8 mouse cellular contexts compared by ENCODE assay signal in the genomic region with DNA sequence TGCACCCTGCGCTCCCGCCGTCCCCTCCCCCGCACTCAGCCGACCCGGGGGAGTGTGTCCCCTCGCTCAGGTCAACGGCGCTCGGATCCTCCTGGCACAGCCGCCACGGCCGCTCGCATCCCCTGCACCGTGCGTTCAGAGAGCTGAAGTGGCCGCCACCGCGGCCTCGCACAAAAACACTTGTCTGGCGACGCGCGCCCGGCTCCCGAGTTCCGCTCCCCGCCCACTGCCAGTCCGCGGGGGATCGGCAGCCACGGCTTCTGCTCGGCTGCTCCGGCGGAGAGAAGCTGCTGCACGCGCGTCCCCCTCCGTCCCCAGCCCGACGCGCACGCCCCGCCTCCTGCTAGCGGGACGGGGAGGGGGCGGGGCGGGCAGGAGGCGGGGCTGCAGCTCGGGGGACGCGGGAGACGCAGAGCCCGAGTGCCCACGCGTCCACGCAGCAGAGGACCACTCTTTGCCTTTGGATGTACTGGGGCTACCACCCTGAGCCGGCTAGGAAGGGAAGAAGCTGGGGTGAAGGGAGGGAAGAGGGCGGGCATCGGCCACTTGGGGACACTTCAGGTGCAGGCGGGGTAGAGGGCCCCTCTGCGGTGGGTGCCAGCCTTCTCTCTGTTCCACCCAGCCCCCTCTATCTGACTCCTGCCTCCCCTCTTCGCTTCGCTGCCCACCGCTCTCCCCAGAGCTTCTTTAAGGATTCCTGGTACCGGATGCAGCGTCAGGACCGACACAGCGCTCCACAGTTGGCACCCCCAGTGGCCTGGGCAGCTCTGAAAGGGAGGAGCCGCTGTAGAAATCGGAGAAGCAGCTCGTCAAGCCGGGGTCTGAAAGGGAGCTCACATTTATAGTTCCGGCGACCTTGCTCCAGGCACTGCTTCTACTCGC. TPM values are rescaled to one million over a fixed set of nuclear protein-coding genes. Genes with fewer than 3 reads are reported as not detected.
DNase-seq lines count a peak whose midpoint lies in the region; ATAC-seq and TF ChIP-seq lines count a peak whose summit lies in the region.

A gene (minus strand): TSS at position 291 of the 882 bp plus-strand sequence.

- H3K4me2 ChIP-seq in forebrain, postnatal 0 days (ENCODE audit: low read depth): peak within 1 kb of the TSS; percentile 95
- peak within 1 kb of the TSS; percentile 91 for H3K4me2 ChIP-seq in neural tube, embryonic 15.5 days

- in situ Hi-C loops in ES-E14 (cut with MboI; ENCODE audit: low sequenced_read_pairs in 2 of 2, unreplicated experiment in 2 of 2): loop anchor here in 1 of 2 experiments (5.0 kb wide), 1 partner anchor 38 kb away; no protein-coding TSS in a partner anchor

- intact Hi-C loops in heart, postnatal 36 days (cut with DNase I): loop anchor here (5.0 kb wide), 1 partner anchor 107 kb away; no protein-coding TSS in a partner anchor

- TF ChIP-seq CTCF in forebrain, postnatal 0 days (IDR thresholded peaks at IDR 0.05; ENCODE audit: low read depth): peak; percentile 28
- peak; percentile 37 for TF ChIP-seq CTCF in layer of hippocampus, adult 2 months (conservative IDR thresholded peaks at IDR 0.05)

- peaks cover 0 to 23% of the 10 kb centered on the region in 2 experiments; a peak in 3 of 4 replicates for H3K4me1 ChIP-seq in ES-E14 (ENCODE audit: control insufficient read depth in 2 of 2, insufficient read depth in 2 of 2, low read length in 2 of 2, poor library complexity in 1 of 2)
- peaks cover 26% of the 10 kb centered on the region for H3K4me1 ChIP-seq in forebrain, postnatal 0 days (ENCODE audit: insufficient read depth)
- H3K4me1 ChIP-seq in neural tube, embryonic 15.5 days: peaks cover 54% of the 10 kb centered on the region

- H3K27ac ChIP-seq in ES-E14 (ENCODE audit: insufficient read depth, low read depth, low read length, poor library complexity, severe bottlenecking): peak within 1 kb of the TSS; percentile 5; the same call in 1 of the 2 replicates
- H3K27ac ChIP-seq in forebrain, postnatal 0 days (ENCODE audit: low read depth, low read length): peak within 1 kb of the TSS; percentile 89
- H3K27ac ChIP-seq in layer of hippocampus, adult 2 months: peak within 1 kb of the TSS; percentile 94
- peak within 1 kb of the TSS; percentile 91 for H3K27ac ChIP-seq in neural tube, embryonic 15.5 days (replicated peaks)

- no peak for DNase-seq in ES-E14 (ENCODE audit: low read depth, low spot score)
- DNase-seq in cerebellum, adult 11-12 months: peak; percentile 95
- DNase-seq in forebrain, postnatal 0 days: peak; percentile 90
- peak; percentile 71 to 80 for DNase-seq in heart, postnatal 36 days
- DNase-seq in layer of hippocampus, adult 2 months (ENCODE audit: low spot score in 2 of 2): peak; percentile 80 to 83
- DNase-seq in lung, adult 18-20 months: peak; percentile 81 to 86
- peak; percentile 57 for DNase-seq in thymus, postnatal 0 days (ENCODE audit: low spot score)

- H3K4me3 ChIP-seq in ES-E14 (ENCODE audit: insufficient read depth in 1 of 2, low read depth in 1 of 2, low read length in 2 of 2, poor library complexity in 1 of 2, severe bottlenecking in 1 of 2): peak within 1 kb of the TSS; percentile 88 to 90
- peak within 1 kb of the TSS; percentile 87 for H3K4me3 ChIP-seq in forebrain, postnatal 0 days (ENCODE audit: low read depth, low read length)
- peak within 1 kb of the TSS; percentile 93 for H3K4me3 ChIP-seq in layer of hippocampus, adult 2 months
- H3K4me3 ChIP-seq in neural tube, embryonic 15.5 days (replicated peaks): peak within 1 kb of the TSS; percentile 84

- peak; percentile 86 for ATAC-seq in forebrain, postnatal 0 days
- peak; percentile 89 for ATAC-seq in neural tube, embryonic 15.5 days (ENCODE audit: low FRiP score)

- H3K27me3 ChIP-seq in forebrain, postnatal 0 days (ENCODE audit: insufficient read depth, low read length): no peaks in the 10 kb centered on the region
- no peaks in the 10 kb centered on the region for H3K27me3 ChIP-seq in neural tube, embryonic 15.5 days (replicated peaks)

- H3K9me3 ChIP-seq in ES-E14 (ENCODE audit: control insufficient read depth, insufficient read depth, low read depth, low read length): no peaks in the 10 kb centered on the region
- H3K9me3 ChIP-seq in forebrain, postnatal 0 days (ENCODE audit: low read length): no peaks in the 10 kb centered on the region
- H3K9me3 ChIP-seq in neural tube, embryonic 15.5 days (replicated peaks): no peaks in the 10 kb centered on the region

- 5% methylated on average over 61 of the region's 76 CpGs for WGBS in forebrain, postnatal 0 days
- under 1% methylated on average over 73 of the region's 76 CpGs for WGBS in neural tube, embryonic 15.5 days

- H3K9ac ChIP-seq in ES-E14 (ENCODE audit: insufficient read depth, low read depth, low read length, poor library complexity, severe bottlenecking): peak within 1 kb of the TSS; percentile 87
- peak within 1 kb of the TSS; percentile 85 for H3K9ac ChIP-seq in forebrain, postnatal 0 days
- peak within 1 kb of the TSS; percentile 92 for H3K9ac ChIP-seq in neural tube, embryonic 15.5 days (replicated peaks)

- H3K36me3 ChIP-seq in ES-E14 (ENCODE audit: control insufficient read depth, insufficient read depth, low read length, poor library complexity, severe bottlenecking): no peaks in the 10 kb centered on the region; the same call in none of the 2 replicates
- no peaks in the 10 kb centered on the region for H3K36me3 ChIP-seq in forebrain, postnatal 0 days (ENCODE audit: insufficient read depth)
- no peaks in the 10 kb centered on the region for H3K36me3 ChIP-seq in neural tube, embryonic 15.5 days

TF ChIP-seq in ES-E14, 5 proteins besides CTCF, POLR2A, EP300 and RAD21:
- TF ChIP-seq CHD2 (IDR thresholded peaks at IDR 0.05; ENCODE audit: low read depth, low read length): no peak
- TF ChIP-seq MAFK (IDR thresholded peaks at IDR 0.05; ENCODE audit: insufficient read depth, low read depth, low read length): no peak
- TF ChIP-seq ZC3H11A (IDR thresholded peaks at IDR 0.05; ENCODE audit: borderline replicate concordance, low read depth, low read length): no peak
- TF ChIP-seq HCFC1 (IDR thresholded peaks at IDR 0.05; ENCODE audit: borderline replicate concordance, insufficient read depth, low read length): no peak; the same call in 1 of the 2 replicates
- TF ChIP-seq ZNF384 (IDR thresholded peaks at IDR 0.05; ENCODE audit: low read depth, low read length): no peak

RNA-seq across cellular contexts. Expression of the gene that starts here (rescaled TPM):
- total RNA-seq in ES-E14 (2012; rRNA removed): 75.8 and 104 TPM in 2 replicates
- total RNA-seq in forebrain, postnatal 0 days (2014; rRNA removed): 21.4 and 25.7 TPM in 2 replicates
- polyA plus RNA-seq in forebrain, postnatal 0 days (2015; fragmentation: Nextera tagmentation; extraction: Ambion mirVana): 6.7 and 8.5 TPM in 2 replicates
- total RNA-seq in heart, postnatal 36 days (2021): 1 to 10 TPM; 4.4 to 6.3 TPM
- total RNA-seq in layer of hippocampus, adult 2 months (2021): 10 to 100 TPM; 31.7 to 44.8 TPM
- polyA plus RNA-seq in neural tube, embryonic 15.5 days (2015; fragmentation: Nextera tagmentation; extraction: Ambion mirVana): 26.5 and 27.7 TPM in 2 replicates
- 4.4 and 5.6 TPM in 2 replicates for polyA plus RNA-seq in thymus, postnatal 0 days (2015; fragmentation: Nextera tagmentation; extraction: Ambion mirVana)

Comparison
In these comparisons a context has a peak if more than half of its experiments do, and no peak if none do; other contexts are left out.
1. H3K27ac ChIP-seq: peak in every context shown above with its lines; median percentile 94 in layer of hippocampus, adult 2 months; 91 in neural tube, embryonic 15.5 days; 89 in forebrain, postnatal 0 days; 5 in ES-E14.